Mouse (Mus musculus) induced T-regulatory cell, adult 2 months (primary cell): ENCODE results near the gene Smyd1.
A peak's percentile ranks its signal among the peaks of the same experiment; 100 is the strongest.

Experiments used
- DNase-seq: peaks from one replicate; pipeline ENCODE4 v3.0.0-alpha.2; 2012; ENCODE audit warnings: low read depth

The Smyd1 gene

GRCm38 (mm10) chr6:71259166-71259565 is 62.9 kb downstream of the Smyd1 start:
- no peak for DNase-seq

- DNase-seq = no peak
Measured at GRCm38 (mm10) chr6:71258562-71258961, 63.5 kb downstream of the Smyd1 start.

- DNase-seq = no peak
Measured at GRCm38 (mm10) chr6:71257375-71257774, 64.7 kb downstream of the Smyd1 start.

DNA sequence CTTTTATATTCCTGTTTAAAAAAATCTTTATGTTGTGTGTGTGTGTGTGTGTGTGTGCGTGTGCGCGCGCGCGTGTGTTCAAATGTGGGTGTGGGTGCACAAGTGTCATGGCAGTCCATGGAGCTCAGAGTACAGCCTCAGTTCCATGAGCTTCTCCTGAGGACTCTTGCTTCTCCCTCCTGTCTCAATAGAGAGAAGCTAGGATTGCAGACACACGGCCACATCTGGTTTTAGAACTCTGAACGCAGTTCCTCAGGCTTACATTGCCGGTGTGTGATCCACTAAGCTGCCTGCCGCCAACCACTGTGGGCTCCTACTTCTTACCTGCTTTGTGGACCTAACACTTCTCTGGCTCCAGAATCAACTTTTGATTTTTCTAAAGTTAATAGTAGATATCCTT is 65.9 kb downstream of the Smyd1 start:
- no peak for DNase-seq

DNA sequence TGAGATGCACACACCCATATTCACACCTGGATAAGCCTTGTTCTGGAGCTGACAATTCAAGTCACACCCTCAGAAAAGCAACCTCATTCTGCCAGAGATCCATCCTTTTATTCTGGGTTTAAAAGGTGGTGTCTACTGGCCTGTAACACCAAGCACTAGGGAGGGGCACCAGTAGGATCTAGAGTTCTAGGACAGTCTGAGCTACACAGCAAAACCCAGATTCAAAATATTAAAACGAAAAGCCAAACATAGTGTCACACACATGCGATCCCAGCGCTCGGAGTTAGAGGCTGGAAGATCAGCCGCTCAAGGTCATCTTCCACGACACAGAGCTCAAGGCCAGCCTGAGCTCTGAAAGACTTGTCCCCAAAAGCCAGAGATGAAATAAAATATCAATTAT is 67.6 kb downstream of the Smyd1 start:
- no peak for DNase-seq

GRCm38 (mm10) chr6:71250951-71251350 is 71.1 kb downstream of the Smyd1 start:
- DNase-seq = no peak

DNA sequence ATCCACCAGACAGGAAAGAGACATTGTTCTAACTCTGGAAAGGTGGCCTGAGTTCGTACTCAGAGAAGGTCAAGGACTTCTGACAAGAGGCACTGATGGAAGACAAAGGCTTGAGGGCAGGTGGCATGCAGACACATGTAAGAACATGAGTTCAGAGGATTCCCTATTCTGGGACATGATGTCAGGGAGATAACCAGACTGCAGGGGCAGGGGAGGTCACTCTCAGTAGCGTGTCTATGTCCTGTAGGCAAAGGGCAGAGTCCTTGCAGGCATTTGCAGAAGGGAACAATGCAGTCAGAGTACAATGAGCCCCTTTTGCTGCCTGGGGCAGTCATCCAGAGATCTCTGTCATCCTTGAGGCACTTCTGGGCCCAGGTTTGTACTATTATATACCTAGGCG is 72.4 kb downstream of the Smyd1 start:
- no peak for DNase-seq

- DNase-seq = no peak
Measured at GRCm38 (mm10) chr6:71248420-71248819, 73.6 kb downstream of the Smyd1 start.

GRCm38 (mm10) chr6:71243258-71243657 is 78.8 kb downstream of the Smyd1 start:
- peak; percentile 9 for DNase-seq

- DNase-seq = no peak
Measured at GRCm38 (mm10) chr6:71242811-71243210, 79.2 kb downstream of the Smyd1 start.

DNA sequence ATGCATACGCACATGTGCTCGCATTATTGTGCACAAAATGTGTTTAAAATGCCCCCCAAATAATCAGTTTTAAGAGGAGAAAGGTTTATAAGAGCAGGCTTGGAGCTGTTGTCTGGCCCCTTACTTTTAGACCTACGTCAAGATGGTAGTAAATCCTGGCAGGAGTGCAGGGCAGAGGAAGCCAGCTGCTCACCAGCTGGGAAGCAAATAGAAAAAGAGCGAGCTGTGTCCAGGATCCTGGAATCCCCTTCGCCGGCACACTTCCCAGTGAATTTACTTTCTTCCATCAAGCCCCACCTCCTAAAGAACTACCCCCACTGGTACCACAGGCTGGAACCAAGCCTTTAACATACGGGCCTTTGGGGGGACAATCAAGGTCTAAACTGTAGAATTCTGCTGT is 81.2 kb downstream of the Smyd1 start:
- no peak for DNase-seq

- DNase-seq = no peak
Measured at GRCm38 (mm10) chr6:71239069-71239750, 82.8 kb downstream of the Smyd1 start.

- no peak for DNase-seq
Measured at GRCm38 (mm10) chr6:71237031-71237431, 85.0 kb downstream of the Smyd1 start.

GRCm38 (mm10) chr6:71236506-71236905 is 85.5 kb downstream of the Smyd1 start:
- no peak for DNase-seq

DNA sequence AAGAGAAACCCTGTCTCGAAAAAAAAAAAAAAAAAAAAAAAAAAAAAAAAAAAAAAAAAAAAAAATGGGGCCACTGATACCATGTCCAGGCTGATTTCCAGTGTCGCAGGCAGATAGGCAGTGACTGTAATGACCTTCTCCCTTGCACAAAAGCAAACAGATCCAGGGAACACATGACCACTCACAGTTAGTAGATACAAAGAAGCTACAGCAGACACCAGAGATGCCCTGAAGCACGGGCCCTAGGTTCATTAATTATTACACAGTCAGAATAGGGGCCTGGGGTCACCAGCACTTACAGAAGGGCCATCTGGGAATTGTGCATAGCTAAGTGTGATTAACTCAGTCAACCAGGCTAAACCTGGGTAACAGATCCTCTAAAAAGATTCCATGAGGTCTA is 86.1 kb downstream of the Smyd1 start:
- no peak for DNase-seq

DNA sequence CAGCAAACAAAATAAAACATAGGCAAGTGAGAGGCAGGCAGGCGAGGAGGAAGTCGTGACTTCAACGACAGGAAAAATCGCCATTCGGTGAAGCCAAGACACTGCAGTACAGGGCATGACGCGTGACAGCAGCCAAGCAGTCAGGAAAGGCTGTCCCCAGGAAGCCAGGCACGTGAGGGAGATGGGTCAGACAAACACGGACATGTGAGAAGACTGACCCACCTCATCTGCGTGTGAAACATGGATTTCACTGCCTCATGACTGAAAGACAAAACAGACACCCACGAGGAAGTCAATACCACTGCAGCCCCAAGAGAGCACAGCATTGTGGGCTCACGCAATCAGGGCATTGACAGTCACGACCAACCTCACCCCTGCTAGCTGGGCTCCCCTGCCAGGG is 86.9 kb downstream of the Smyd1 start:
- no peak for DNase-seq

- no peak for DNase-seq
Measured at GRCm38 (mm10) chr6:71227157-71227770, 94.8 kb downstream of the Smyd1 start.

DNA sequence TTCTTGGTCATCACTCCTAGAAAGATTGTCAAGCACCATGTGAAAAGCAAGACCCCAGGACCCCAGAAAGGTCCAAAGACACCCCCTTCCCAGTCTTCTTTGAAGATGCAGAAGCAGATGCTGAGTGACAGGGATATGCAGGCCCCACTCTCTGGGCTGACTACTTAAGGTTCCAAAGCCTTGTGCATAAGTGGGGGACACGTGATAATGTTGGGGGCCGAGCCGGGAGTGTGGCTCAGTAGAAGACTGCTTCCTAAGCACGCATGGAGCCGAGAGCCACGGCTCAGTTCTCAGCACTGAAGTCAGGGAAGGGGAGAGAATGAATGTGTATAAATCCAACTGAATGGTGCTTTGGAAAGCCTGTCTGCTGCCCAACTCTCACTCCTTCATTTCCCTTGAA is 95.5 kb downstream of the Smyd1 start:
- DNase-seq = no peak

DNA sequence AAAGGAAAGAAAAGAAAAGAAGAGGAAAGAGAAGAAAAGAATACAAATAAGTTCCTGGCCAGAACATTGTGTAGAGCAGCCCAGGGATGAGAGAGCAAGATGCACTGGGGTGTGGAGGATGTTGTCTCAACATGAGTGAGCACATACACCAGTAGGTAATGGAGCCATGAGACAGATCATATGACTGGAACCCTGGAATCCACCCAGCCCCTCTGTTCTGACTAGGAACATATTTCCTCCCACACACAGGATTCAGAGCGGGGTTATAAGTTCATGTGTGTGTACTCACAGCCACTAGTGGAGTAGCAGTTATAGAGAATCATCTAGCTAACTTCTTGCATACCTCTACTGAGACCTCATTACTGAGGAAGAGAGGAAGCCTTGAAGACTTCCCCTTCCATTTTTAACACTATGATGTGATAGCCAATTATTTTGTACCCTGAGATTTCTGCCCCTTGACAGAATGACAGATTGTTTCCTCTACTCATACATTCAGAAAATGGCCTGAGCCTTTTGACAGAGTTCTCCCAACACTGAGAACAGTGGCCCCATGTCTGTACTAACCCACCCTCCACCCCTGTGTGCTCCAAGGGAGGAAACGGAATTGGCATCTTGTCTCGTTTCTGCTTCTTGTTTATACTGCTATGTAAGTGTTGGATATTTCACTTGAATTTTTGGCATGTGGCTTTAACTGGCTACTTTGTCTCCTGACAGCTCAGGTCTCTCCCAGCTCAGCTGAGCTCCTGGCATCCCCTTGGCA is 97.7 kb downstream of the Smyd1 start:
- DNase-seq = no peak

GRCm38 (mm10) chr6:71221501-71221900 is 100.5 kb downstream of the Smyd1 start:
- DNase-seq = peak; percentile 9

DNA sequence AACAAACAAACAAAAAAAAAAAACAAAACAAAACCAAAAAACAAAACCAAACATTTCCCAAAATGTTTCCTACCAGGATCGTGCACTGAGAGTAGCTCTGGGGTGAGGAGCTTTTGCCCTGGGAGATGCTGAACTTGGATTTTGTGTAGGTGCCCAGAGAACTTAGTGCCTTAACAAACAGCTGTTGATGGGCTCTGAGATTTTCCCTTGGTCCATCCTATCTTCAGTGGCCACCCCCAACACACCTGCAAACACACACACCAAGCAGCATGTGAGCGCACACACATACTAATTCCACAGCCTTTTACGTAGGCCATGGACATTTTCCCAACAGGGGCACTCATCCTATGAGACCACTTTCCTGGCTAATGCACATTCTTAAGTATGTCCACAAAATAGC is 109.6 kb downstream of the Smyd1 start:
- DNase-seq = no peak

DNA sequence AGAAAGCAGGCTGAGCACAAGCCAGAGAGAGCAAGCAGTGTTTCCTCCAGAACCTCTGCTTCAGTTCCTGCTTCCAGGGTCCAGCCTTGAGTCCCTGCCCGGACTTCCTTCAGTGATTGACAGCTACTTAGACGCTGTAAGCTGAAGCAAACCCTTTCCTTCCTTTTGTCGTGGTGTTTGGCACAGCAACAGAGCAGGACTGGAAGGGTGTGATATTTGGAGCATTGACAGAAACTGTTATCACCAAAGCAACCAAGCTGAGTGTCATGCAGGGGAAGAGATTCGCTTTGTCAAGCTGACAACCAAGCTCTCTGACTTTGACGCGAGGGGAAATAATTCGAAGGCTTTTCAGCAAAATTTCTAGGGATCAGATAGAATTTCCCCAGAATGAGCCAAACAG is 110.1 kb downstream of the Smyd1 start:
- no peak for DNase-seq

DNA sequence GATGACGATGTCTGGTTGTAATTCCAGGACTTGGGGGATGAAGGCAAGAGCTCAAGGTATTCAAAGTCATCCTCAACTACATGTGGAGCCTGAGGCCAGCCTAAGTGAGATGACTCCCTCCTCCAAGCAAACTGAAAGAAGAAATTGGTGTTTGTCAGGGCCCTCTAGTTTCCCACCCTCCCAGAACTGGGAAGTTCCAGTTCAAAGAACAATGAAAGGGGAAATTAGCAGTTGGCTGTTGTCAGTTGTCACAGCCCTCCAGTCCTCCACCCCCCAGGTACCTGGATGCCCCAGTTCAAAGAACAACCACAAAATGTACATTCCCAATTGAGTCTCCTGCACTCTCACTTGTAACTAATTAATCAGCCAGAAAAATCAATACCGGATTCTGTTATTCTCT is 113.3 kb downstream of the Smyd1 start:
- no peak for DNase-seq
